Mouse (Mus musculus): Measurements from ENCODE around the gene Zfp672. TPM values are rescaled to one million over a fixed set of nuclear protein-coding genes. Genes with fewer than 3 reads are reported as not detected.

Gene Zfp672
- 65.9 TPM for polyA plus RNA-seq (2014; fragmentation: Illumina TruSeq; extraction: RNeasy Lipid Tissue Mini Kit (QIAGEN cat#74804); ENCODE audit: low read depth, low replicate concordance)

DNA sequence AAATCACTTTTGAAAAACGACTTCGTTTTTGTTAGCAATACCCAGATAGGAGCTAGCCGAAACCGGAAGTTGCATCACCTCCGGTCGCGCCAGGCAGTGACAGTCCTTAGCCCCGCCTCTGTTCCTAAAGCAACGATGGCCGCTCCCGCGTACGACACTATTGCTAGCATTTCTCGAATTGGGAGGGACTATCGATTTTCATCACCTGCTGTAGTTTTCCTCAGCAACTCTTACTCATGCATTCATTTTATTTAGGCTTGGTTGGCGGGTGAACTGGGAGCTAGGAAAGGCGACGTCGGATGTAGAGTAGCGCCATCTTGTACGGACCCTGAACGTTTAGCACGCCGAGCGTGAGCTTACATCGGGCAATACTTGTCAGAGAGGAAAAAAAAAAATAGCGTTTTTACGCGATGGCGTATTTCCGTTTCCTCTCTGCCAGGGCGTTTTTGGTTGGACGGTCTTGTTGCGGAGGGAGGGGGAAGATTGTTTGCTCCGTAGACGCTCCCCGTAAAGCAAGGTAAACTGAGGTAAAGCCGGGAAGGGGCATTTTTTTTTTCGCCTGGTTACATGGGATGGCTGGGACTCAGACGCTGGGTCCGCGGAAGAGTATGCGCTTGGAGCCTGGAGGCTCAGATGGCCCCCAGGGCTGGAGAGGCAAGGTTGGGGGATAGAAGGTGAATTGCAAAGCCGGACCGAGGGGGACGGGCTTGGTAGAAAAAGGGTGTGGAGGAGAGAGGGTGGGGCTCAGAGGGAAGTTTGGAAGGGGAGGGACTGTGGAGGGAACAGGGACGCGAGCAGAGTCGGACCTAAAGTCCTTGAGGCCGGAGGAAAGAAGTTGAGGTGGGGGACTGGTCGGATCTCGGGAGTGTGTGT is at the start of gene Zfp672, which contains the start of gene Sh3bp5l:
Gene Zfp672 (minus strand): TSS at position 64 of the 873 bp plus-strand sequence.
Gene Sh3bp5l (plus strand): TSS at position 449 of the 873 bp plus-strand sequence.

DNA sequence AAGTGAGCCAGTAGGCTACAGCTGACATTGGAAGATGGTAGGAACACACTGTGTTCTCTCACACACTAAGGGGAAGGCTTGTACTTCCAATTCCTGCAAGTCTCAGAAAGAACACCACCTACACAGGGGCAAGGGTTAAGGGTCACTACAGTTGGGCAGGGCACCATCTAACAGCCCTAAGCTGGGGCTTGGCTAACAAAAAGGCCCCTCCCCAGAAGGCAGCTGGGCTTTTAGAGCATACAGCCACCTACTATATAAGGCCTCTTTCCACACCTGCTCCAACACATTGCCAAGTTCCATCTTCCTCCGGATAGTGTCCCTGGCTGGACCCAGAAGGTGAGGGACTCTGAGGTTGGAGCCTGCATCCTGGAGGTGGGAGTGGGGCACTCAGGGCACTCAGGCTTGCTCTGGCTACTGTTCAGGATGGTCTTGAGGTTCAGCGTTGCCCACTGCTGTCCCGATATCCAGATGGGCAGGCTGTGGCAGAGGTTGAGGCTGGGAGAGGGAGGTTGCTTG is 48.7 kb upstream of the Zfp672 start, which contains the start of gene Lypd8:
Gene Lypd8 (plus strand): TSS at position 281 of the 516 bp plus-strand sequence.

DNA sequence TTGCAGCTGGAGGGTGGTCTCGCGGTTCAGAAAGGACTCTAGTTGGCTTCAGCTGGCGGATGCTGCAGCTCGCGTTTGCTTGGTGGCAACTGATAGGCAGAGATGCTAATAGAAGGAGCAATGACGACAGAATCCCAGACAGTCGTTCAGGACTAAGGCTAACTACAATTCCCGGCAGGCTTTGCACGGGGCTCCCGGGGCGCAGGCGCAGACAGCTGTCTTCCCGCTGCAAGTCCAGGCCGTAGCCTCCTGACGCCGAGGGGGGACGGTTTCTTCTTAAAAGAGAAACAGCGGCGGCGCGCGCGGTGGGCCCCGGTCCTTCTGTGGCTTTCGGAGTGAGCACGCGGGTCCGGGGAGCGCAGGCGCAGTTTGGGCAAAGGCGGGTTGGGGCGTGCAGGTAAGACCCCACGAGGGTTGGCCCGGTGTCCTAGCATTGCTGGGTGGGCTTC is 23.3 kb downstream of the Zfp672 start, which contains the start of gene Zfp692:
Gene Zfp692 (plus strand): TSS at position 210 of the 449 bp plus-strand sequence.

DNA sequence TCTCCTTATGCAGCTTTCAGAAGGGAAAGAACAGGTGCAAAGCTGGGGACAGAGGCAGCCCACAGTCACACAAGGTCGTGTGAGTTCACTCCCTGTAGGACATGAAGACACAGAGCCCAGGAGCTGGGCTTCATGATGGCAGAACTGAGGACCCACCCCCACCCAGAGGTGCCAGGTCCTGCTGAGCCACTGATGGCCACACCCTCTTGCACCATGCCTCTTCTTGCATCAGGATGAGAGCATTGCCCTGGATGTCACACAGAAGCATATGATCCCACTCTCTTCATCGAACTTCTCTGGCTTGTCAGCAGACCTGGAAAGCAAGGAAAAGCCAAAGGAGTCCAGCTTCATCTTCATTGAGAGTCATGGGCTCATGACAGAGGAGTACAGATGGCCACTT is 55.6 kb downstream of the Zfp672 start, which contains the start of gene 4930438A08Rik:
Gene 4930438A08Rik (plus strand): TSS at position 228 of the 400 bp plus-strand sequence.

Other genes with a start within 250 kb of the Zfp672 start
- not detected for gene Gm12248, start 237.2 kb downstream of the Zfp672 start, polyA plus RNA-seq (2014; fragmentation: Illumina TruSeq; extraction: RNeasy Lipid Tissue Mini Kit (QIAGEN cat#74804); ENCODE audit: low read depth, low replicate concordance)
- gene Cnot8, start 226.2 kb downstream of the Zfp672 start, polyA plus RNA-seq (2014; fragmentation: Illumina TruSeq; extraction: RNeasy Lipid Tissue Mini Kit (QIAGEN cat#74804); ENCODE audit: low read depth, low replicate concordance) = 24.2 TPM
- 3.9 TPM for gene Gemin5, start 161.8 kb downstream of the Zfp672 start, polyA plus RNA-seq (2014; fragmentation: Illumina TruSeq; extraction: RNeasy Lipid Tissue Mini Kit (QIAGEN cat#74804); ENCODE audit: low read depth, low replicate concordance)
- gene Mrpl22, start 158.7 kb downstream of the Zfp672 start, polyA plus RNA-seq (2014; fragmentation: Illumina TruSeq; extraction: RNeasy Lipid Tissue Mini Kit (QIAGEN cat#74804); ENCODE audit: low read depth, low replicate concordance) = 70.5 TPM
- 11.9 TPM for gene Igtp, start 130.8 kb downstream of the Zfp672 start, polyA plus RNA-seq (2014; fragmentation: Illumina TruSeq; extraction: RNeasy Lipid Tissue Mini Kit (QIAGEN cat#74804); ENCODE audit: low read depth, low replicate concordance)
- 17.5 TPM for gene Irgm2, start 130.7 kb downstream of the Zfp672 start, polyA plus RNA-seq (2014; fragmentation: Illumina TruSeq; extraction: RNeasy Lipid Tissue Mini Kit (QIAGEN cat#74804); ENCODE audit: low read depth, low replicate concordance)
- not detected for gene 4930438A08Rik, start 55.5 kb downstream of the Zfp672 start, polyA plus RNA-seq (2014; fragmentation: Illumina TruSeq; extraction: RNeasy Lipid Tissue Mini Kit (QIAGEN cat#74804); ENCODE audit: low read depth, low replicate concordance)
- 0.61 TPM for gene Zfp692, start 23.3 kb downstream of the Zfp672 start, polyA plus RNA-seq (2014; fragmentation: Illumina TruSeq; extraction: RNeasy Lipid Tissue Mini Kit (QIAGEN cat#74804); ENCODE audit: low read depth, low replicate concordance)
- gene Sh3bp5l, start 385 bp upstream of the Zfp672 start, polyA plus RNA-seq (2014; fragmentation: Illumina TruSeq; extraction: RNeasy Lipid Tissue Mini Kit (QIAGEN cat#74804); ENCODE audit: low read depth, low replicate concordance) = 0.65 TPM
- not detected for gene Lypd8, start 48.7 kb upstream of the Zfp672 start, polyA plus RNA-seq (2014; fragmentation: Illumina TruSeq; extraction: RNeasy Lipid Tissue Mini Kit (QIAGEN cat#74804); ENCODE audit: low read depth, low replicate concordance)
- not detected for gene 1810065E05Rik, start 90.8 kb upstream of the Zfp672 start, polyA plus RNA-seq (2014; fragmentation: Illumina TruSeq; extraction: RNeasy Lipid Tissue Mini Kit (QIAGEN cat#74804); ENCODE audit: low read depth, low replicate concordance)
- not detected for gene Gm12253, start 102.2 kb upstream of the Zfp672 start, polyA plus RNA-seq (2014; fragmentation: Illumina TruSeq; extraction: RNeasy Lipid Tissue Mini Kit (QIAGEN cat#74804); ENCODE audit: low read depth, low replicate concordance)
- gene Lypd9, start 122.6 kb upstream of the Zfp672 start, polyA plus RNA-seq (2014; fragmentation: Illumina TruSeq; extraction: RNeasy Lipid Tissue Mini Kit (QIAGEN cat#74804); ENCODE audit: low read depth, low replicate concordance) = not detected
- gene Olfr30, start 131.9 kb upstream of the Zfp672 start, polyA plus RNA-seq (2014; fragmentation: Illumina TruSeq; extraction: RNeasy Lipid Tissue Mini Kit (QIAGEN cat#74804); ENCODE audit: low read depth, low replicate concordance) = not detected
- not detected for gene Olfr332, start 162.2 kb upstream of the Zfp672 start, polyA plus RNA-seq (2014; fragmentation: Illumina TruSeq; extraction: RNeasy Lipid Tissue Mini Kit (QIAGEN cat#74804); ENCODE audit: low read depth, low replicate concordance)
- not detected for gene Olfr331, start 172.2 kb upstream of the Zfp672 start, polyA plus RNA-seq (2014; fragmentation: Illumina TruSeq; extraction: RNeasy Lipid Tissue Mini Kit (QIAGEN cat#74804); ENCODE audit: low read depth, low replicate concordance)
- not detected for gene Olfr330, start 204.5 kb upstream of the Zfp672 start, polyA plus RNA-seq (2014; fragmentation: Illumina TruSeq; extraction: RNeasy Lipid Tissue Mini Kit (QIAGEN cat#74804); ENCODE audit: low read depth, low replicate concordance)
- not detected for gene Olfr329-ps, start 216.1 kb upstream of the Zfp672 start, polyA plus RNA-seq (2014; fragmentation: Illumina TruSeq; extraction: RNeasy Lipid Tissue Mini Kit (QIAGEN cat#74804); ENCODE audit: low read depth, low replicate concordance)
- gene Olfr328, start 225.3 kb upstream of the Zfp672 start, polyA plus RNA-seq (2014; fragmentation: Illumina TruSeq; extraction: RNeasy Lipid Tissue Mini Kit (QIAGEN cat#74804); ENCODE audit: low read depth, low replicate concordance) = not detected
- gene Olfr224, start 240.2 kb upstream of the Zfp672 start, polyA plus RNA-seq (2014; fragmentation: Illumina TruSeq; extraction: RNeasy Lipid Tissue Mini Kit (QIAGEN cat#74804); ENCODE audit: low read depth, low replicate concordance) = not detected
- not detected for gene Olfr325, start 247.4 kb upstream of the Zfp672 start, polyA plus RNA-seq (2014; fragmentation: Illumina TruSeq; extraction: RNeasy Lipid Tissue Mini Kit (QIAGEN cat#74804); ENCODE audit: low read depth, low replicate concordance)

Data from kidney, adult 10 weeks (tissue).